Mouse (Mus musculus) mature B cell (primary cell): Measurements from ENCODE around the gene Mpig6b.

ENCODE experiments used
- in situ Hi-C: fragments of 300-500 bp; cut with MboI; formaldehyde crosslinking; loops from 2 replicates; pipeline ENCODE4 v1.14.3; 2019

The Mpig6b gene

DNA sequence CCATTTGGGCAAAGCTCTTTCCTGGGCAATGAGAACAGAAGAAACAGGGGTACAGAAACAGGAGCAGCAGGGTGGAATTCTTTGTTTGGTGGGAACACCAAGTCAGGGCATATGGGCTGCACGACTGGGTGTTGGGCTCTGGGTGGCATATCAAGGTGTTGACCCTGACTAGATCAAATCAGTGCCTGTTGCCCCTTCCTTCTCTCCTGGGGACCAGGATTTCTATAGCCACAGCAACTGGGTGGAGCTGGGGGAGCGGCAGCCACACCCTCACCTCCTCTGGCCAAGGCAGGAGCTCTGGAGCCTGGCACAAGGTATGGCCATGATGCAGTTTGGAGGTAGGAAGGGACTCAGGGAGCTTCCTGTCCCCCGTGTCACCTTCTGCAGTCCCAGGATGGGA is 47.8 kb downstream of the Mpig6b start:
- in situ Hi-C loops, result no loop called here

DNA sequence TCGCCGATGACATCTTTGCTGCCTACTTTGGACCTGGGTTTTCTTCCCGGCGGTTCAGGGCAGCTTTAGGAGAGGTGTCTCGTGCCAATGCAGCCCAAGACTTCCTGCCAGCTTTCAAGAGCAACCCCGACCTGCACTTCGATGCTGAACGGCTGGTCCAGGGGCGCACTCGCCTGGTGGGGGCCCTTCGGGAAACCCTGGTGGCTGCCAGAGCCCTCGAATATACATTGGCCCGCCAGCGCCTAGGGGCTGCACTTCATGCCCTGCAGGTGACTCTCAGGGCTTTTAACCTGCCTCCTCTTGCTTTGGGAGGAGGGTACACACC is 48.3 kb downstream of the Mpig6b start:
- in situ Hi-C loops, result no loop called here

DNA sequence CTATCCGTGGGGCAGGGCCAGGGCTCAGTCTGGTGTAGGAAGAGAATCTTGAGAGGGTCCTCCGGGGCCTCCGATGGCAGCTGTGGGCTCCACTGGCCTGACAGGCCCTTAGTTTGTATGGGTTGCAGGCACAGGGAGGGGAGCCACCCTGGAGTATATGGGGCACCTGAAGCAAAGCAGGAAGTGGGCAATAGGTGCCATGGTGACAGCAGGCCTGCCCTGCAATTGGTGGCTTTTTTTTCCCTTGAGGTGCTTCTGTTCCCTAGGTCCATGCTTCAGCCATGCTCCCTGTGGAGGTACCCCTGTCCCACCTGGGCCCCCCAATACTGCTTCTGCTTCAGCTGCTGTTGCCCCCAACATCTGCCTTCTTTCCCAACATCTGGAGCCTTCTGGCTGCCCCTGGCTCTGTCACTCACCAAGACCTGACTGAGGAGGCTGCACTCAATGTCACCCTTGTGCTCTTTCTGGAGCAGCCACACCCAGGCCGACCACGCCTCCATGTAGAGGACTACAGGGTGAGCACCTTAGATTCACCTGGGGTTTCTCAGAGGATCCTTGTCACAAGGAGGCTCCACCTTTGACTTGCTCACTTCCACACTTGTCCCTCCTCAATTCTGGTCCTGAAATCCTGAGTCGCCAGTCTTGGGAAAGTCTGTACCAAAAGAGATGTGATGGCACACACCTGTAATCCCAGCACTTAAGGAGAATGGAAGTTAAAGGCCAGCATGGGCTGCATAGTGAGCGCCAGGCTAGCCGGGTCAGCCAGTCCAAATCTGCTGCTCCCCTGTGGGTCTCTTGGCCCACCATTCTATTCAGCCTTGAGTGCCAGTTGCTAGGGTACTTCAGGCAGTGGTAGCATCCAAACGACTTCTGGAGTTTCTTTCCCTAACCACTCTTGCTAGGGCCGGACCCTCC is 48.9 kb downstream of the Mpig6b start:
- in situ Hi-C loops, result no loop called here

- in situ Hi-C loops, result no loop called here
Observed at GRCm38 (mm10) chr17:35016376-35016775, 49.6 kb downstream of the Mpig6b start, which contains the start of gene Vwa7. Gene Vwa7, plus strand, starts transcription at chr17:35016579.

DNA sequence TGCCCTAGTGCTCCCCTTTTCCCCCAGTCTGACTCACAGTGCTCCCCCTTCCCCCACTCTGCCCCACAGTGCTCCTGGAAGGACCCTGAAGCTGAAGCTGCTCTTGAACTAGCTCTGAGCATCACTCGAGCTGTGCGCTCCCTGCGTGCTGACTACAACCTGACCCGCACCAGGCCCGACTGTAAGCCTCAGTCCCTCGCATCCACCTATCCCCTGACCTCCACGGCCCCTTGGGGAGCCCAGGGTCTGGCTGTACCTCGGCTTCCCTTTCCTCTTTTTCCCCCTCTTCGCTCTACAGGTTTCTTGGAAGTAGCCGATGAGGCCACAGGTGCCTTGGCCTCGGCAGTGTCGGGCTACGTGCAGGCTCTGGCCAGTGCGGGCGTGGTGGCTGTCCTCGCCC is 50.7 kb downstream of the Mpig6b start:
- in situ Hi-C loops, result no loop called here

- in situ Hi-C loops, result no loop called here
Observed at GRCm38 (mm10) chr17:35013221-35013620, 52.8 kb downstream of the Mpig6b start.
